Comparison of ENCODE assay signal across 8 mouse cellular contexts in genomic region chr11:88717644-88718049, GRCm38 (mm10). TPM values are rescaled to one million over a fixed set of nuclear protein-coding genes. Genes with fewer than 3 reads are reported as not detected.
DNase-seq lines count a peak whose midpoint lies in the region; ATAC-seq and TF ChIP-seq lines count a peak whose summit lies in the region.

No protein-coding gene starts in this region.

- peaks cover 22% of the 10 kb centered on the region; the same call in 1 of the 2 replicates for H3K4me1 ChIP-seq in forebrain, embryonic 11.5 days (replicated peaks; ENCODE audit: control insufficient read depth, insufficient read depth, low read length)
- no peaks in the 10 kb centered on the region; the same call in 1 of the 2 replicates for H3K4me1 ChIP-seq in liver, adult 2 months (ENCODE audit: control insufficient read depth, insufficient read depth, low read length)
- H3K4me1 ChIP-seq in olfactory bulb, adult 2 months (ENCODE audit: control insufficient read depth, insufficient read depth, low read length) = peaks cover 16% of the 10 kb centered on the region

- TF ChIP-seq CTCF in Patski (IDR thresholded peaks at IDR 0.05) = no peak
- no peak for TF ChIP-seq CTCF in liver, adult 2 months (IDR thresholded peaks at IDR 0.05; ENCODE audit: low read depth, low read length)
- TF ChIP-seq CTCF in olfactory bulb, adult 2 months (IDR thresholded peaks at IDR 0.05; ENCODE audit: insufficient read depth, low read depth, low read length) = no peak

- peak overlapping the region; percentile 91 for H3K4me2 ChIP-seq in forebrain, embryonic 11.5 days (ENCODE audit: low read depth, low read length, severe bottlenecking)

- ATAC-seq in Patski = peak; percentile 26
- ATAC-seq in forebrain, embryonic 11.5 days (replicated peaks; ENCODE audit: low FRiP score) = peak; percentile 55

- H3K36me3 ChIP-seq in forebrain, embryonic 11.5 days (ENCODE audit: control insufficient read depth, insufficient read depth, low read length) = no peaks in the 10 kb centered on the region
- H3K36me3 ChIP-seq in liver, adult 2 months (ENCODE audit: control insufficient read depth, insufficient read depth, low read length) = peaks cover under 1% of the 10 kb centered on the region; the same call in 1 of the 2 replicates

- H3K9ac ChIP-seq in forebrain, embryonic 11.5 days (ENCODE audit: low read length) = peak overlapping the region; percentile 99
- H3K9ac ChIP-seq in liver, adult 2 months (ENCODE audit: low read depth, low read length) = peak overlapping the region; percentile 100

- no peaks in the 10 kb centered on the region for H3K27me3 ChIP-seq in Patski
- H3K27me3 ChIP-seq in forebrain, embryonic 11.5 days (ENCODE audit: control insufficient read depth, insufficient read depth, low read length) = no peaks in the 10 kb centered on the region
- H3K27me3 ChIP-seq in liver, adult 2 months (ENCODE audit: control insufficient read depth, insufficient read depth, low read length) = no peaks in the 10 kb centered on the region

- DNase-seq in kidney, postnatal 4 days = peak; percentile 58 to 67
- DNase-seq in kidney, adult 18-20 months = no peak
- DNase-seq in Patski (ENCODE audit: low read depth, low spot score) = no peak
- DNase-seq in forebrain, embryonic 11.5 days (ENCODE audit: low spot score) = peak; percentile 68
- DNase-seq in liver, adult 2 months (ENCODE audit: extremely low read depth, low read depth, low spot score) = peak; percentile 21
- DNase-seq in cerebellum, adult 11-12 months = no peak
- DNase-seq in left cerebral cortex, adult 9 months (ENCODE audit: low spot score in 2 of 2) = no peak

- peak overlapping the region; percentile 97 for H3K4me3 ChIP-seq in forebrain, embryonic 11.5 days (ENCODE audit: low read depth, low read length)
- peak overlapping the region; percentile 88 for H3K4me3 ChIP-seq in liver, adult 2 months (ENCODE audit: insufficient read depth, low read depth, low read length)
- peak overlapping the region; percentile 81 for H3K4me3 ChIP-seq in olfactory bulb, adult 2 months (ENCODE audit: insufficient read depth, low read depth, low read length)

- WGBS in forebrain, embryonic 11.5 days = under 1% methylated on average over 38 of the region's 38 CpGs
- WGBS in liver, adult 2 months = 0% methylated on average over 38 of the region's 38 CpGs
- WGBS in olfactory bulb, adult 2 months = under 1% methylated on average over 36 of the region's 38 CpGs

- POLR2A ChIA-PET in Patski (lab: Charles Lee) = interaction anchor here (0.6 to 0.9 kb wide), 4 partner anchors 69 to 365 kb away, joined by 3 to 7 read pairs (median 4); no protein-coding TSS in a partner anchor

- in situ Hi-C loops in Patski (cut with MboI; ENCODE audit: low pct_unique_long_range_greater_than_20kb) = no loop called here

- H3K9me3 ChIP-seq in forebrain, embryonic 11.5 days (ENCODE audit: control insufficient read depth, low read length) = no peaks in the 10 kb centered on the region

- H3K27ac ChIP-seq in forebrain, embryonic 11.5 days (ENCODE audit: low read depth, low read length) = peak overlapping the region; percentile 88
- no peak overlapping the region for H3K27ac ChIP-seq in liver, adult 2 months (replicated peaks; ENCODE audit: insufficient read depth, low read depth, low read length)
- H3K27ac ChIP-seq in olfactory bulb, adult 2 months (ENCODE audit: insufficient read depth, low read depth, low read length) = peak overlapping the region; percentile 61; the same call in 1 of the 2 replicates

- 0 out of 2 replicates have a peak, but pooled peaks cover 3% of the 10 kb centered on the region for H3K79me2 ChIP-seq in liver, adult 2 months (ENCODE audit: control insufficient read depth, insufficient read depth, low read length)

- no peak for TF ChIP-seq POLR2A in liver, adult 2 months (IDR thresholded peaks at IDR 0.05; ENCODE audit: extremely low read depth, insufficient read depth, low read length)
- TF ChIP-seq POLR2A in olfactory bulb, adult 2 months (IDR thresholded peaks at IDR 0.05; ENCODE audit: insufficient read depth, low read depth, low read length) = no peak

- CTCF ChIA-PET in Patski (lab: Charles Lee) = no interaction called here

RNA-seq across cellular contexts. Expression of gene Msi2, which starts 0.7 kb away (rescaled TPM):
- 72.3 TPM for polyA plus RNA-seq in Patski (2021)
- polyA plus RNA-seq in forebrain, embryonic 11.5 days (2014; fragmentation: Nextera tagmentation; extraction: Ambion mirVana) = 23.9 and 26.2 TPM in 2 replicates
- total RNA-seq in liver, adult 2 months (2014; rRNA removed) = 10.8 and 14.9 TPM in 2 replicates
- polyA plus RNA-seq in liver, adult 2 months (2012; rRNA removed) = 6.4 and 6.9 TPM in 2 replicates
- polyA plus RNA-seq in olfactory bulb, adult 2 months (2012; ENCODE audit: insufficient read depth, insufficient read length, low replicate concordance, missing spikeins) = 78.5 and 158 TPM in 2 replicates

Comparison
In these comparisons a context has a peak if more than half of its experiments do, and no peak if none do; other contexts are left out.
1. DNase-seq: peak in kidney, postnatal 4 days (2 of 2), forebrain, embryonic 11.5 days (single experiment) and liver, adult 2 months (single experiment); none in kidney, adult 18-20 months (single experiment), Patski (single experiment), cerebellum, adult 11-12 months (single experiment) and left cerebral cortex, adult 9 months (0 of 2).
2. Peak in every context shown above with its lines, with median percentiles within 50 percentile points of each other: H3K4me3 ChIP-seq.